Mouse (Mus musculus) urinary bladder, postnatal 36 days (tissue): Measurements from ENCODE around the gene Maml3.

ENCODE experiments used
- DNase-seq, 2 experiments: peaks; one replicate each; pipeline ENCODE4 v3.0.0; 2022; ENCODE audit warnings: low spot score in 2 of 2, mixed read lengths in 1 of 2

The Maml3 gene

DNA sequence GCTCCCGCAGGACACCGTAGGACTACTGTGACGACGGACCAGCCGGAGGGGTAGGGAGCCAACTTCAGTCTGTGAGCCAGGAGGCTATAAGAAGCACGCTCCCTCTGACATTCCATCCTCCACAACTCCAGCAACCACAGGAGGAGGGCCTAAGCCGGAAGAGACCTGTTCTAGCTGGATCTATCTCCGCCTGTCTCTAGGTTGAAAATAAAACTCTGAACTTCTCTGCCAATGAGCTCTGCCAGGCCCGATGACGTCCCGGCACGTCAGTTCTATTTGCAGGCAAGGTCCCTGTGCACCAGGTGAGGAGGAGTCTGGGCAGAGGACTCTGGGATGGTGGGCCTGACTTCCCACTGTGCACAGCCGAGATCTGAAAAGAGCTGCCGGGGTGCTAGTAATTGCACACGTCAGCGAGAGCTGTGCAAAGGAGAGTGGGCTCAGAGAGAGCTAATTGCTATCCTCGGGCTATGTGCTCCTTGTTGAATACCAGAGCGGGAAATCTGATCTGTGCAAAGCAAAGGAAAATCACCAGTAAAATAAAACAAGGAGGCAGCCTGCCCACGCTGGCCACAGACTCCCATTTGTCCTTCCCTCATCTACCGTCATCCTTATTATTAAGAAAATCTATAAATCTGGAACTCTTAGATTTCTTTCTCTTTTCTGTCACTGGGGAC is 58.7 kb downstream of the Maml3 start:
- peak; percentile 65 to 79 for DNase-seq

DNA sequence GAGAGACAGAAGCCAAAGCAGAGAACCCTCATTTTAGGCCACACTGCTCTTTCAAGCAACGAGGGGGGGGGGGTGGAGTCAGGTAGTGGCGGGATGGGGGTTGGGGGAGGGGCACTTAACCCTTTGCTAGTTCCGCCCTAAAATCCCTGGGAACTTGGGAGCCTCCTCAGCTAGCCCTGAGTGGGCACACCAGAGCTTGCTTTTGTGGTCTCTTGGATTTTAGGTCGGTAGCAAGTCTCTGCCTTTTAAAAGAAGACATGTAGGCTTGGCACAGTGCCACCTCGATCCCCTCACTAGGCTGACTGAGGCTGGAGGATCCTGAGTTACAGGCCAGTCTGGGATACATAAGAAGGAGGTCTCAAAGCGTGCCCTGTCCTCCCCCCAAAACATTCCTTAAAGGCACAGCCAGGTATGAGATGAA is 59.6 kb downstream of the Maml3 start:
- DNase-seq: no peak

DNA sequence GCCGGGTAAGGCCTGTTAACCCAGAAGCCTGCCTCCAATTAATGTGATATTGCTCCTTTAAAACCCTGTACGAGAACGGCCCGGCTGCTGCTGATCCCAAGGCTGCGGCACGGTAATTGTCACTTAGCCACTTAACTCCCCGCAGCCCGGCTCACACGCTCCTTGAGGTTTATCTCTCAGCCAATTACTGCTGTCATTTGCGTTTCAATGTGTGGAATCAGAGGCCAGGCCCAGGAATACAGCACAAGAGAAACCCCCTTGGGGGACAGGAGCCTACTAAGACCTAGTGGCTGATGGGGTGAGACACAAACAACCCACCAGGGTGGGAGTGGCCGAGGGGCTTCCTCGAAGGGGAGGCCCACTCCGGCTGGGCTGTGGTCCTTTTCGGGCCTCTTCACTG is 60.2 kb downstream of the Maml3 start:
- DNase-seq: no peak

DNA sequence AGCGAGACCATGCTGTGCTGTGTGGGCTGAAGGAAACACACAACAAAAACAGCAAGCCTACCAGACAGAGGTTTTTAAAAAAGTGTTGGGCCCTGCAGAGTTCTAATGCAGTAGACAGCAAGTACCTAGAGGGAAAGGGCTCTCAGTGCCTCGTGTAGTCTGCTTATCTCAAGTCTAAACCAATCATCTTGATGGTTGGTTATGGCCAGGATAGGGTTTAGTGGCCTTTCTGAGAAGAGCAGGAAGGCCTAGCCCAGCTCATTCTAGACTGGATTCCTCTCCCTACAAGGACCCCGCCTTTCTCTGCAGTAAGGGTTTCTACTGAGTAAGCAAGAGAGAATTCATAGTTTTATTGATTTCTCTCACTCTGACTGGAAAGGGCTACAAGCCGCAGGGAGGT is 61.0 kb downstream of the Maml3 start:
- no peak for DNase-seq

DNA sequence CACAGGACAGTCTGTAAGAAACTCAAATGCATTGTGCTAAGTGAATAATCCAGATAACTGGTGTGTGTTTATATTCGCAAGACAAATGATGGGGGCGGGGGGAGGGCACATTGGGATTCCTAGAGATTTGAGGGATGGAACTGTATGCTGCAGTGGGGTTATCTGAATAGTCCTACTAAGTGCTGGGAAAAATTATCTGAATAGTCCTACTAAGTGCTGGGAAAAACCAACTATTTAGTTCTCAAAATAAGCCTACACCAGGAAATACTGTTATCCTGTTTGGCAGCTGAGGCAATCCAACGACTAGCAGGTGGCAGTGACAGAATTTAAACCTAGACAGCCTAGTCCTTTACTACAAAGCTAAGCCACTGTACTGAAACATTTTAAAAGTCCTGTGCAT is 62.2 kb downstream of the Maml3 start:
- no peak for DNase-seq

DNA sequence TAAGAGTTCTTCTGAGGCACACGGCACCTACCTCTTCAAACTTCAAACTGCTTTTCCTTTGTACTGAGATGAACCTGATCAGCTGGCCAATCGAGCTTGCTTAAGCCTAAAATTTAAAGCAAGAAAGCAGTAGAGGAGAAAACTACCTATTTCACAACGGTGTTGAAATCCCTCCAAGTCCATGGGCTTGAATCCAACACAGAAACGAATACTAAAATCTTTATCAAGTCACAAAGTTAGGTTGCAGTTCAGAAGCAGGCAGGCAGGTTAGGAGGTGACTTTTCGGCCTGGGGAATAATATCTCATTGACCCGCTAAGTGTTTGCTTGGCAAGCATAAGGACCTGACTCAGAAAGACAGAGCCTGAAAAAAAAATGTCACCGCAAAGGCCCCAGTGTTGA is 64.9 kb downstream of the Maml3 start:
- peak in 1 of 2 experiments; percentile 43 for DNase-seq

DNA sequence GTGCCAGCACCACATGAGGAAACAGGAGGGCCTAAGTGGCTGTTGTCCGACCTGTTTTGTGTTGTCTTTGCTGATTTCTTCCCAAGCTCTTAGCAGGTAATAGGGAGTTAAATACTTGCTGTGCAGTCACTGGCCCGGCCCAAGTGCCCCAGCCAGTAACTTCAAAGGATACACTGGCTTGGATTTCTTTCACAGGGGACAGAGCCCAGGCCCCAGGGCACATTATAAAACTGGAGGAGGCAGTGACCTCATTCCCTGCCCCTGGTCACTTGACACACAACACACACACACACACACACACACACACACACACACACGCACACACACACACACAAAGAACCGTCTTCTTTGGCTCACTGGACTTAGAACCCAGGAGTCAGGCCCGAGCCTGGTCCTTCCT is 67.6 kb downstream of the Maml3 start:
- no peak for DNase-seq

DNA sequence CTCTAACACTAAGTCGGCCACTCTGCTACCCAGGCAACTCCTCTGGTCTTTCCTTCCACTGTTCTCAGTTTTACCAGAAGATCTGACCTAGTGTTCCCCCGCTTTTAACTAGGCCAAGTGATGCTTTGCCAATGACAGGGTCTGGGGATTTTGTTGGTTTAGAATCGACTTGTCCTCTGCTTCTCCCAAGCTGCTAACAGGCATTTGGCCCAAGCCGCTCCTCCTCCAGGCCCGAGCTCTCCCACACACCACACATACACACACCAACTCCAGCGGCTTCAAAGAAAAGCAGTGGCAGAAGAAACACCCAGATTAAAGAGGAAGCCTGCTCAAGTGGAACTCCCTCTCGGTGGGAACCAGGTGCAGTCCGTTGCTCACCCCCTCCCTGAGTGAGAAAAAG is 69.5 kb downstream of the Maml3 start:
- DNase-seq: no peak

DNA sequence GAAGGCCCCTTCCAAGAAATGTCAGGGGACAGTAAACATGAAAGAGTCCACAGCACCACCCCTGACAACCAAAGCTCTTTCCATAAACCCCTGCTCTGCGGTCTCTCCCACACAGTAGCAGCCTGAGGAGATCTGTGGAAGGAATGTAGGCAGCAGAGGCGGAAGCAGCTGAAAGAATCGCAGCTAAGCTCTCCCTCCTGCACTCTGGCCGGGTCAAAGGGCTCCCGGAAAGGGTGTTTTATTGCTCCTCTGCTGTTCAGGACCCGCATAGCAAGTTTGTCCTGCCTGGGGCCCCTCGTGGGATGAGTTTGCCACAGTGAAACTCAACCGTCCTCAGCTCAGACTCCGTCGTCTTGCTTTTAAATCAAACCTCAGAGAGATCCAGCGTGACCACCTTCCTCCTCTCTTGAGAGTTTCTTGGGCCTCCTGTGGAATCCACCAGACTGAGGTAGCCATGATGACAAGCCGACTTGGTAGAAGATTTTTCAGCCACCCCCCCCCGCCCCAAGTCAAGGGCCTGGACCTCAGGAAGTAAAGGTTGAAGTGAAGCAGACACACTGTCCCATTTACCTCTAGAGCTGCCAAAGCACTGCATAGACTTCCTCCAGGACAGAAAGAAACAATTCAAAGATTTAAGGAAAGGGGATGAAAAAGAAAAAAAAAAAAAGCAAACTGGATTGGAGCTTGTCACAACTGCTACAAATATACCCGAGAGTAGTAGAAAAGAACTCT is 70.9 kb downstream of the Maml3 start:
- peak in 1 of 2 experiments; percentile 52 for DNase-seq

DNA sequence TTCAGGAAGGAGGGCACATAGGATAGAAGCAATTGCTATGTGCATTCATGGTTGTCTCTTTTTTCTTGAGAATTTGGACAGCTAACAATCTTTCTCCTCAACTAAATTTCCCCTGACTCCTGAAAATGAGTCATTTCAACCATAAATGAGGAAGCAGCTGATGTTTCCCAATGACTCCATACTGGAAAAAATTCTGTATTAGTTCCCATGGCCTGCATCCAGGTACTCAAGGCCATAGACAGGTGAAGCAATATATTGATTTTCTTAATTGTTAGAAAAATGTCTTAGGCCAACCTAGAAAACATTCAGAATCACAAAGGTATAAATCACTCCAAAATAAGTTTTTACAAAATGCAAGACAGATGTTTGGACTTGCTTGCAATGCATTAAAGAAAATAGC is 73.5 kb downstream of the Maml3 start:
- DNase-seq: no peak

DNA sequence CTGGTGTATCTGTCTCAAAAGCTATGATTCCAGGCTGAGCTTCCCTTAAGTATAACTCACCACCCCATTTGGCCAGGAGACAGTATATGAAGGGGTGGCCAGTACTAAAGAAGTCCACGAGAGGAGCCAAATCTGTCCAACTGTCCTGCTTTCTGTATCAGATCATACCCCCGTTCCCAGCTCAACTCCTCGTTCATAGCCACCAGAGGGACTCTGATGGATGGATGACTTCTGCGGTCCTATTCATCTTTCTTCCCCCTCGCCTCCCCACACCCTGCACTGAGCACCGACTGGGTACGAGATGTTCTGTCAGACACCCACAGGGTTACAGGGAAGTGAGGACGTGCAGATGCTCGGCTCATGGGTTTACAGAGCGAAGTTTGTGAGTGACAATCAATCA is 74.8 kb downstream of the Maml3 start:
- DNase-seq: no peak

DNA sequence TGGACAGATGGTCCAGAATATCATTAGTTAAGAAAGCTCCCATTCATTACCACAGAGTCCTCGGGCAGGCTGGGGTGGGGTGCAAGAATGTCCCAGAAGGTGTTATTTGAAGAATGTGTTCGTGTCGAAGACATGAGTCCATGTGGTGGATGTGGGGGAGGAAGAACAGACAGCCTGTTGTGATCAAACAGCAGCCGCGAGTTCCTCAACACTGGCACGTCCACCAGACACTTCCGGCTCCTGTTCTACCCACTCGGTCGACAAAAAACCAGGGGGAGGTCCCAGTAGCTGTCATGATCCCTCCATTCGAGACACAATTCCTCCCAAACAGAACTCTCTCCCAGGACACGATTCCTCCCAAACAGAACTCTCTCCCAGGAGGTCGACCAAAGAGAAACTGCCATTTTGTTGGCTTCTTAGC is 75.2 kb downstream of the Maml3 start:
- DNase-seq: no peak

DNA sequence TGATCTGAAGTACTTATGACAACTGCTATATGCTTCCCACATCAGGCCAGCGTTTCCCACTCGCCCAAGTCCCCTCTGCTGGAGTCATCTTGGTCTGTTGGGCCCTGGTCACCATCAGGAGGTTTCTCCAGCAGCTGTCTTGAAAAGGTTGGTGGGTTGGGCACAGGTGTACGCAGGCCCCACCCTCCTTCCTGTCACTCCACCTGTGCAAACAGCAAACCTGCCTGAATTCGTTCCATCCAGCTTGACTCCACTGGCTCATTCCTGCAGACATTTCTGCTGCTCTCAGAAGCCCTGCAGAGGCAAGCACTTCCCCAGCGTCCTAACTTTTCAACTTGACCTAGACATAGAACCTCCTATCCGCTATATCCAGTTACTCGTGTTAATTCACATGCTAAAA is 76.9 kb downstream of the Maml3 start:
- peak in 1 of 2 experiments; percentile 45 for DNase-seq

DNA sequence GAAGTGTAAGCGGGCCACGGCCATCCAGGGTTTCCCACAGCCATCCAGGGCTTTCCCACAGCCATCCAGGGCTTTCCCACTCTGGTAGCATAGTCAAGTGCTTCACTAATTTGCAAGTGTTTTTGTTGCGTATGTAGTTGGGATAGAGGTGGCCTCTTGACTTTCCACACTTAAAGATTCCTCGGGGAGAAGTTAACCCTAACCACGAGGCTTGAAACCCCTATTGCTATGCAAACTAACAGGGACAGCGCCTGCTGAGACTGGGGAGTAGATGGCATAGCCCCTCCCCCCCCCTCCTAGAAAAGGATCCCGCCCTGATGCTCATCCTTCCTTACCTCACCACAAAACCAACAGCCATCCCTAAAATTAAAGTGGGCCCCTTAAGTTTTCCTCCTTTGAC is 82.4 kb downstream of the Maml3 start:
- no peak for DNase-seq

DNA sequence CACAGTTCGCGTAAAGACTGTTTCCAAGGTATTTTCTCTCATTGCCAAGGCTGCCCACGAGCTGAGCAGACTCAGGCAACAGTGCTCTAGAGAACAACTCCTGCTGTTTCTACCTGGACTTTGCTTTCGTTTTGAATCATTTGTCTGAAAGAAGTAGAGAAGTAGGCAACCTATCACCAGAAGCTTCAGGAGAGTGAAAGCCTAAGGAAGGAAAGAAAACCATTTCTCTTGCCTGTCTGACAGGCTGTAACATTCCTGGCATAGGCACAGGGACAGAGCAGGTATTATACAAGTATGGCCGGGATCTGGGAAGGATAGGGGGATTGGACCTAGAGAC is 86.8 kb downstream of the Maml3 start:
- DNase-seq: no peak

DNA sequence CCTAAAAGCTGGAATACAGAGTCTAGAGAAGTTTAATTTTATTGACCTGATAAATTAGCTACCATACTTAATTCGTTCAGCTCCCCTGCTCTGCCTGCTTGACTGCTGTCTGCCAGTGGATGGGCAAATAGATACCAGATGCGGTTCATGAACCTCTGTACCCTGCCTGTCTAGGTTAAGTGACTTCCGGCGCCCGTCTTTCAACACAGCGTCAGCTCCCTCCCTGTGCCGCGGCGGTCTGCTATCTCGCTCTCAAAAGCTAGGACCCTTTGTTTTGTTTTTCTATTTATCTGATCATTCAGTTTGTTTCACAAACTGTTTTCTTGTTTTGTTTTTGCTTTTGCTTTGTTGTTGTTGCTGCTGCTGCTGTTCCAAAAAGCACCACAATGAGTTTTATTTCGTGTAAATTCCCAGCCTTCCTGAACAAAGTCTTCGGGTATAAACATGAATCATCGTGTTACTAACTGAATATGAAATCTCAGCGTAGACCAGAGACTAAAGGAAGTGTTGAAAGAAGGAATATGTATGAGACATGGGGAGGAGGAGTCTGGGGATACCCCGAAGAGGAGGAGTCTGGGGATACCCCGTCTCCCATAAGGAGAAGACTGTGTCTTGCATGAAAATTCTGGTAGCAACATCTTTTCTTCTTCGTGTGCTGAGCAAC is 87.3 kb downstream of the Maml3 start:
- DNase-seq: no peak

DNA sequence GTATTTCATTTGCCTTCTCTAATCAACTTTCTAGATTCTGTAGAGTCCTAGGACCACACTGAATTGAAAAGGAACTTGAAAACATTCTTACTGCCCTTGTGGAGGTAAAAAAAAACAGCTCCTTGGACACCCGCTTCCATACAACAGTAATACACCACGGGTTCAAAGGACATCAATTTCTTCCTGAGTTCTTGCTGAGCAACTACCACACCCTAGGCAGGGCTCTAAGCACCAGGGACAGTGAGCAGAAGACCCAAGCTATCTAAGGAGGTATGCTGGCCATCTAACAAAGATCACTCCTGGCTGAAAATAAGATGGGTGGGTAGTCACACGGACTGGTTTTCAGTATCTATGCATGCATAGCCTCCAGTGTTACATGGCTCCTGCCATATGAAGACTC is 88.7 kb downstream of the Maml3 start:
- DNase-seq: no peak

DNA sequence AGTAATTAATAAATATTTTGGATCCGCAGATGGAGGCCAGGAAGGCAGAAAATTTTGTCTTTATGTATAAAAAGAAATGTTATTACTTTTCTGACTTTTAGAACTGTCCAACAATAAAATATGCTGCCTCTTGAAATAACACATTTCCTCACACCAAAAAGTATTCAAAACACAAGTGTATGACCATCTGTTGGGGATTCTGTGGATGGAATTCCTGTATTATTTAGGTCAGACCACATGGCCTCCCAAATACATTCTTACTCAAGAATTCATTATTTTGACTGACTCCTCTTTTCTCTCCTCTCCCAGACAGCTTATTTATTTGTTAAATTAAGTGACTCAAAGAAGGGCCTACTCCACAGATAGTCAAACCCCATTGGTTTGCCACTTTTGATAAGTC is 89.3 kb downstream of the Maml3 start:
- no peak for DNase-seq

DNA sequence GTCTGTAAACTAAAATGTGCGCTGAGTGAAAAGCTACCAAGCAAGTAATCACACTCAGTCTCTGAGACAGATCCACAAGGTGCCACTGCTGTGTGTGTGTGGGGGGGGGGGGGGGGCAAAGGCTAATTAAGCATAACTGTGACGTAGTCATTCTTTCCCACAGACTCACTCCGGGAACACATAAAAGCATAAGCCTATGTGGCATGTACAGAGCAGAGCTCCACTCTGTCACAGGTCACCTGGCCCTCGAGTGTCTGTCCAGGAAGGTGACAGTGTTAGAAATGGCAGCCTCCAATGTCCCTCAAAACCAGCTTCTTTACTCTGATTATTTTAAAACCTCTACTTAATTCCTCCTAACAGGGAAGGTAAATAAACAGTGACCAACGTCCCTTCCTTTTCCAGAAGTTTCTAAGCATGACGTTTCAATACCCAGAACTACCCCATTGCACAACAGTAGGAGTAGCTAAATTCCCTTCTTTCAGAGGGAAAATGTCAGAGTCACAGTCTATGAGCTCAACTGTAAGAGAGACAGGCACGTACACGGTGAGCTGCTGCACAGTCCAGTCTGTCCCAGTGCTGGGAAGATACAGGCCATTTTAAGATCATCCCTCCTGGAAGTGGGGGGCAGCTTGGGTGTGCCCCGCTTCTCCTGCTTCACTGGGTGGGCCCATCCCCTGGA is 93.7 kb downstream of the Maml3 start:
- no peak for DNase-seq

DNA sequence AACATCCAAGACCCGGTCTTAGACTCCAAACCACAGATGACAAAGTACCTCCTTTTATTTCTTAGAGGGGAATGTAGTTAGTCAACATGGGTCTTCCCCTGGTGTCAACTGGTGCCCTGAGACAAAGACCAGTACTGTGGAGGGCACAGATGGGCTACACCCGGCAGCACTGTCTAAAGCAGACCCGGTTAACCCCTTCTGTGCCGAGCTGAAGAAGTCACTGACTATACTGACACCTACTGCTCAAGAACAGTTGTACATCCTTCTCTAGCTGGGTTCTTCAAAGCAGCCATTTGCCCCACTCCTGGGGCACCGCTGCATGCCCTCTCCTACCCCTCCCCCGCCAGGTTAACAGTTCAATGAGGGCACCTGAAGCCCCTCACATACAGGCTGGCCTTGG is 95.6 kb downstream of the Maml3 start:
- no peak for DNase-seq

DNA sequence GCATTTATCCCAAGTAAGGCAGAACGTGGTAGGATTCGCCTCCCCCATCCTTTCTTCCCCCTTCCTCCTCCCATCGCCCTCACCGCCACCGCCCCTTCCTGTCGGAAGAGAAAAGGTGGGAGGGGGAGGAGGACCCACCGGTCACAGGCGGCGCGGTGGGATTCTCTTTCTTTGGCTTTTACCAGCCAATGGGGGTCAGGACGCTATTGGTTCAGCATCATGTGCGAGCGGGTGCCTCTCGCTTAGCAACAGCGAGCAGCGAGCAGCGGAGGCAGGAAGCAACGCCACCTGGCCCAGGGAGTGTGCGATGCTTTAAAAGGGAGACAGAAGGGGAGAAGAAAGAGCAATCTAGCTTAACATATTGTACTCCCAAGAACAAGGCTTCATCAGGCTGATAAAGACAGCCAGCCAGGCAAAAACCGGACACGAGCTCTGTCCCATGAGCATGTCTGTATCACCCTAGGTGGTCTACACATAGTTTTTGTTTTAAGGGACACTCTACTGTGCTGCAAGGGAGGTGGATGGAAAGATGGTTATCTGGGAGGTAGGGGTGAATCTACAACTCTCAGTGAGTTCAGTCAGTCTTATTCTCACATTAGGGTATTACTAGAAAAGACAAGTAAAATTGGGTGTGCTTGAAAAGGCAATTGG is 97.1 kb downstream of the Maml3 start:
- DNase-seq: no peak

DNA sequence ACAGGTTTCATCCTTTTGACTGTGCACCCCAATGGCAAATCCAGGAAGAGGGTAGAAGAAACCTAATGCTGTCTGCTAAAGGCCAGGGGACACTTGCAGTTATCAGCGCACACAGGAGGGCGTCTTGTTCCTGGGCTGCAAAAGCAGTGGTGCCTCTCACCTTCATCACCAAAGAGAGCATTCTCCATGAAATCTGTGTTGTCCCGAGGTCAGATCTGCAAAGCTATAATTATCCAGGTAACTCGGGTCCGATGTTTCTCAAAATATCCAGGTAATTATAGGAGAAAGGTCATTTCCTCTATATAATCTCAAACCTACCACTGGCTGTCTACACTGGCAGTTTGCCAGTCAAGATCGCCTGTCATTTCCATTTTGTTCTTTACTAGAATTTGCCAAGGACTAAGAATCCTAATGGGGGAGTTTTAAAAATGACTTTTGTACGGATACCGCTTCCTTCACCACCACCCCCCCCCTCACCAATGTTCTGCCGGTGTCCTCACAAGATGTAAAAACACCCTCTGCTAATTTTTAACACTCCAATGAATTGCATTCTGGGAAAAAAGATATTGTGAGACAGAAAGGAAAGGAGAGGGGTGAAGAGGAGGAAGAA is 98.0 kb downstream of the Maml3 start:
- DNase-seq: no peak
